Mouse (Mus musculus): ENCODE data around the gene Ltbp2.

DNA sequence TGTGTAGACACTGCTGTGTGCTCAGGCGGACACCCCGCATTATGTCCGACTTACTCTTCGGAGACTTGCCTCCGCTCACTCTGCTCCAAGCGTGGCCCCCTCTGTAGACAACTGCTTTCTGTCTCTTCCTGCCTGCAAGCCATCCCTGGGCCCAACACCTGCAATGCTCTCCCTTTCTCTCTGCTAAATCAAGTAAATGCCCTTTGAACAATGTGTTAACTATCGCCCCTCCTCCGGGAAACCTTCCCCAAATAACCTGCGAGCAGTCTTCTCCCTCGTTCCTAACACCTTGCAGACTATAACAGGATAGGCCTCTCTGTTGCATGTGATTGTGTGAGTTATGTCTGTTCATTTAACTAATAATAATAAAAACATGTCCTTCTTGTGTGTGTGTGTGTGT is 132.8 kb downstream of the Ltbp2 start:
- TF ChIP-seq POLR2A (IDR thresholded peaks at IDR 0.05; ENCODE audit: insufficient read depth, low read depth, low read length) (no peak), CTCF (IDR thresholded peaks at IDR 0.05; ENCODE audit: insufficient read depth, low read depth, low read length) (no peak)

Measured in olfactory bulb, adult 2 months (tissue).